Mouse (Mus musculus) myocyte (in vitro differentiated cells): ENCODE results near the gene Sult1a1. TPM values are rescaled to one million over a fixed set of nuclear protein-coding genes. Genes with fewer than 3 reads are reported as not detected.

Experiments
- H3K27me3 ChIP-seq: one replicate; pipeline ENCODE4 v1.6.1; 2011; ENCODE audit not compliant: control insufficient read depth, insufficient read depth, insufficient read length
- H3K36me3 ChIP-seq: one replicate; pipeline ENCODE4 v1.6.1; 2011; ENCODE audit not compliant: control insufficient read depth, insufficient read depth
- H3K4me2 ChIP-seq: one replicate; pipeline ENCODE4 v1.6.1; 2011; ENCODE audit warnings: low read depth, control low read depth
- H3K4me3 ChIP-seq: one replicate; pipeline ENCODE4 v1.5.1; 2011; ENCODE audit warnings: mild to moderate bottlenecking, control low read depth, moderate library complexity
- H3K79me2 ChIP-seq: one replicate; pipeline ENCODE4 v1.6.1; 2011; ENCODE audit not compliant: control insufficient read depth, insufficient read depth
- H3ac ChIP-seq: one replicate; pipeline ENCODE4 v1.6.1; 2011; ENCODE audit not compliant: control insufficient read depth, insufficient read length
- CEBPB ChIP-seq: IDR thresholded peaks from 2 replicates; pipeline ENCODE4 v1.6.1; 2011; ENCODE audit warnings: mild to moderate bottlenecking, moderate library complexity; ENCODE audit not compliant: poor library complexity, insufficient read depth, severe bottlenecking
- E2F4 ChIP-seq: IDR thresholded peaks from one replicate; pipeline ENCODE4 v1.6.1; 2011; ENCODE audit warnings: mild to moderate bottlenecking, control low read depth, moderate library complexity; ENCODE audit not compliant: insufficient read depth
- MAX ChIP-seq: IDR thresholded peaks from one replicate; pipeline ENCODE4 v1.6.1; 2011; ENCODE audit warnings: low read depth, mild to moderate bottlenecking, control low read depth
- MYOD1 ChIP-seq, 3 experiments: IDR thresholded peaks; one replicate each; pipeline ENCODE4 v1.6.1; 2011; ENCODE audit warnings: control low read depth in 2 of 3, low read depth in 2 of 3, mild to moderate bottlenecking in 2 of 3, moderate library complexity in 1 of 3; ENCODE audit not compliant: insufficient read length in 2 of 3, control insufficient read depth in 1 of 3
- MYOG ChIP-seq, 3 experiments: IDR thresholded peaks; one replicate each; pipeline ENCODE4 v1.6.1; 2011; ENCODE audit warnings: control low read depth in 2 of 3, low read depth in 2 of 3, mild to moderate bottlenecking in 2 of 3; ENCODE audit not compliant: insufficient read length in 2 of 3, control insufficient read depth in 1 of 3, insufficient read depth in 1 of 3
- POLR2A ChIP-seq: IDR thresholded peaks from one replicate; pipeline ENCODE4 v1.6.1; 2011; ENCODE audit warnings: low read depth, mild to moderate bottlenecking, control low read depth, moderate library complexity; ENCODE audit not compliant: insufficient read length
- POLR2AphosphoS2 ChIP-seq: IDR thresholded peaks from one replicate; pipeline ENCODE4 v1.6.1; 2011; ENCODE audit warnings: low read depth, control low read depth; ENCODE audit not compliant: insufficient read length
- REST ChIP-seq: IDR thresholded peaks from one replicate; pipeline ENCODE4 v1.6.1; 2011; ENCODE audit warnings: mild to moderate bottlenecking, control low read depth, moderate library complexity; ENCODE audit not compliant: insufficient read depth, insufficient read length
- SRF ChIP-seq: IDR thresholded peaks from one replicate; pipeline ENCODE4 v1.6.1; 2011; ENCODE audit warnings: low read depth; ENCODE audit not compliant: control insufficient read depth, insufficient read length
- TCF12 ChIP-seq: IDR thresholded peaks from one replicate; pipeline ENCODE4 v1.6.1; 2011; ENCODE audit warnings: mild to moderate bottlenecking, control low read depth; ENCODE audit not compliant: poor library complexity, insufficient read depth, severe bottlenecking
- TCF3 ChIP-seq: IDR thresholded peaks from one replicate; pipeline ENCODE4 v1.6.1; 2011; ENCODE audit warnings: low read depth, control low read depth; ENCODE audit not compliant: insufficient read length
- USF1 ChIP-seq: IDR thresholded peaks from one replicate; pipeline ENCODE4 v1.6.1; 2011; ENCODE audit warnings: low read depth, mild to moderate bottlenecking, control low read depth, moderate library complexity
- polyA plus RNA-seq: library from polyadenylated mRNA; unstranded; fragments of >200 nt; fragmentation: generic; extraction: Trizol; gene quantifications from one replicate; pipeline ENCODE4 v1.2.1, GENCODE M21; 2012; ENCODE audit warnings: missing spikeins

Sult1a1 gene
- polyA plus RNA-seq, 1 experiment = not detected

DNA sequence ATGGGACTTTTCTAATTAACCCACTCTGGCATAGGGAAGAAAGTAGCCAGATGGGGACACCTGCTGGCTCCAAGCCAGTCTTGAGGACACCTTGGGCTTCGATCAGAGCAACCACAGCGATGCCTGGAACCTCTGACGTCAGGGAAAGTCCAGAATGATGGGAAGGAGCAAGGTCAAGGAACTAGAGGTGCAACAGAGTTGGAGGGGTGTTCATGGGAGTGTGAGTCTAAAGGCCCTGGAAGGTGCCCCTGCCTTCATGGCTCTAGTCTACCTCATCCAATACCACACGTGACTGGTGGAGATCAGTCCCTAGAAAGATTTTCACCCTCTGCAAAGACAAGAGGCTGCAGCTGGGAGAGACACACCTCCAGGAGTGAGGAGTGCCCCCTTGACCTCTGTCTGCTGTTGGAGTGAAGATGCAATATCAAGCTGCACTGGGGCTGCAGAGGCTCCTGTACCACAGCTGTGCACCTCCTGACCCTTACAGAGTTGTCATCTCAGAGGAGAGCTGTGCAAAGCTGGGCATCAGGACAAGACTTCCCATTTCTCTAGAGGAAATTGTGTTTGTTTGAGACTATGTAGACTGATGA, 494 bp upstream of the Sult1a1 start:
- no peaks in the 10 kb centered on the region for H3K27me3 ChIP-seq
- no peak overlapping the region for H3K4me3 ChIP-seq
- H3K79me2 ChIP-seq = no peaks in the 10 kb centered on the region
- no peak overlapping the region for H3ac ChIP-seq
- H3K36me3 ChIP-seq = peaks cover 5% of the 10 kb centered on the region
- no peak overlapping the region for H3K4me2 ChIP-seq
- TF ChIP-seq REST (no peak), POLR2AphosphoS2 (no peak), MYOD1 (IDR thresholded peaks at IDR 0.05; ENCODE audit: control insufficient read depth in 1 of 3, insufficient read length in 2 of 3, low read depth in 2 of 3) (no peak), POLR2A (no peak), E2F4 (no peak), MAX (no peak), MYOG (IDR thresholded peaks at IDR 0.05; ENCODE audit: control insufficient read depth in 1 of 3, insufficient read depth in 1 of 3, insufficient read length in 2 of 3, low read depth in 2 of 3) (no peak), TCF12 (no peak), TCF3 (no peak), SRF (no peak), USF1 (no peak), CEBPB (no peak)

GRCm38 (mm10) chr7:126675104-126675503, 1.1 kb downstream of the Sult1a1 start:
- no peak overlapping the region for H3K4me2 ChIP-seq
- H3K27me3 ChIP-seq = no peaks in the 10 kb centered on the region
- no peaks in the 10 kb centered on the region for H3K79me2 ChIP-seq
- no peak overlapping the region for H3ac ChIP-seq
- TF ChIP-seq REST (no peak), TCF3 (no peak), MAX (no peak), TCF12 (no peak), MYOG (IDR thresholded peaks at IDR 0.05; ENCODE audit: control insufficient read depth in 1 of 3, insufficient read depth in 1 of 3, insufficient read length in 2 of 3, low read depth in 2 of 3) (no peak)
- no peak overlapping the region for H3K4me3 ChIP-seq
- H3K36me3 ChIP-seq = peaks cover 5% of the 10 kb centered on the region

GRCm38 (mm10) chr7:126672111-126672510, 4.1 kb downstream of the Sult1a1 start:
- Histone ChIP-seq H3K27me3 (no peaks in the 10 kb centered on the region), H3K36me3 (peaks cover 5% of the 10 kb centered on the region), H3ac (no peak overlapping the region), H3K4me3 (no peak overlapping the region), H3K4me2 (no peak overlapping the region), H3K79me2 (no peaks in the 10 kb centered on the region)
- TF ChIP-seq MYOD1 (IDR thresholded peaks at IDR 0.05; ENCODE audit: control insufficient read depth in 1 of 3, insufficient read length in 2 of 3, low read depth in 2 of 3) (no peak), POLR2AphosphoS2 (no peak), SRF (no peak)

- Histone ChIP-seq H3K79me2 (no peaks in the 10 kb centered on the region), H3K4me3 (no peak overlapping the region), H3K36me3 (peaks cover 5% of the 10 kb centered on the region), H3K4me2 (no peak overlapping the region), H3ac (no peak overlapping the region), H3K27me3 (no peaks in the 10 kb centered on the region)
- no peak for TF ChIP-seq USF1
- TF ChIP-seq REST = no peak
- TF ChIP-seq MYOG (IDR thresholded peaks at IDR 0.05; ENCODE audit: control insufficient read depth in 1 of 3, insufficient read depth in 1 of 3, insufficient read length in 2 of 3, low read depth in 2 of 3) = no peak
- no peak for TF ChIP-seq TCF3
- TF ChIP-seq E2F4 = no peak
- no peak for TF ChIP-seq MYOD1 (IDR thresholded peaks at IDR 0.05; ENCODE audit: control insufficient read depth in 1 of 3, insufficient read length in 2 of 3, low read depth in 2 of 3)
- no peak for TF ChIP-seq SRF
- TF ChIP-seq CEBPB = no peak
- no peak for TF ChIP-seq MAX
- TF ChIP-seq TCF12 = no peak
- TF ChIP-seq POLR2A = no peak
- no peak for TF ChIP-seq POLR2AphosphoS2
Measured at GRCm38 (mm10) chr7:126670152-126670551, 6.1 kb downstream of the Sult1a1 start.

GRCm38 (mm10) chr7:126668452-126668851, 7.8 kb downstream of the Sult1a1 start:
- TF ChIP-seq MYOD1 (IDR thresholded peaks at IDR 0.05; ENCODE audit: control insufficient read depth in 1 of 3, insufficient read length in 2 of 3, low read depth in 2 of 3) = no peak
- no peak for TF ChIP-seq TCF3
- no peak for TF ChIP-seq CEBPB
- no peak for TF ChIP-seq TCF12

More at GRCm38 (mm10) chr7:126668452-126668851, 7.8 kb downstream of the Sult1a1 start:
- Histone ChIP-seq H3K27me3 (no peaks in the 10 kb centered on the region), H3ac (no peak overlapping the region), H3K4me3 (no peak overlapping the region), H3K36me3 (peaks cover 5% of the 10 kb centered on the region), H3K4me2 (no peak overlapping the region), H3K79me2 (no peaks in the 10 kb centered on the region)
